Mouse (Mus musculus): ENCODE data around the gene Uba52.
A peak's percentile ranks its signal among the peaks of the same experiment; 100 is the strongest.

The Uba52 gene

GRCm38 (mm10) chr8:70503062-70503750 is 7.4 kb downstream of the Uba52 start:
- peak; percentile 58 to 71 for DNase-seq

GRCm38 (mm10) chr8:70502540-70502939 is 8.1 kb downstream of the Uba52 start:
- DNase-seq, result no peak

- no peak for DNase-seq
These were observed 8.6 kb downstream of the Uba52 start for GRCm38 (mm10) chr8:70501820-70502529.

GRCm38 (mm10) chr8:70500386-70501301 is 10.0 kb downstream of the Uba52 start:
- DNase-seq, result peak in 1 of 2 experiments; percentile 59

GRCm38 (mm10) chr8:70495771-70496062 is 14.9 kb downstream of the Uba52 start:
- no peak for DNase-seq

- no peak for DNase-seq
These were observed 15.4 kb downstream of the Uba52 start for GRCm38 (mm10) chr8:70495001-70495770.

- DNase-seq, result no peak
These were observed 16.1 kb downstream of the Uba52 start for GRCm38 (mm10) chr8:70494416-70494945.

- DNase-seq, result no peak
These were observed 16.7 kb downstream of the Uba52 start for GRCm38 (mm10) chr8:70493692-70494415.

- no peak for DNase-seq
These were observed 17.6 kb downstream of the Uba52 start, which contains the start of gene Crlf1 for GRCm38 (mm10) chr8:70492664-70493640. TSS of gene Crlf1 (plus strand) at chr8:70493158.

GRCm38 (mm10) chr8:70490880-70491495 is 19.6 kb downstream of the Uba52 start:
- no peak for DNase-seq

- peak in 1 of 2 experiments; percentile 57 for DNase-seq
These were observed 20.3 kb downstream of the Uba52 start for GRCm38 (mm10) chr8:70490061-70490879.

- DNase-seq, result no peak
These were observed 21.0 kb downstream of the Uba52 start for GRCm38 (mm10) chr8:70489576-70489975.

GRCm38 (mm10) chr8:70488931-70489470 is 21.6 kb downstream of the Uba52 start:
- no peak for DNase-seq

- peak; percentile 78 to 81 for DNase-seq
These were observed 22.4 kb downstream of the Uba52 start for GRCm38 (mm10) chr8:70487993-70488796.

GRCm38 (mm10) chr8:70486941-70487520 is 23.6 kb downstream of the Uba52 start, which contains the start of gene Tmem59l:
TSS of gene Tmem59l (minus strand) at chr8:70487358.
- DNase-seq, result no peak

- DNase-seq, result no peak
These were observed 24.4 kb downstream of the Uba52 start for GRCm38 (mm10) chr8:70486191-70486681.

- DNase-seq, result peak; percentile 76 to 83
These were observed 27.7 kb downstream of the Uba52 start for GRCm38 (mm10) chr8:70482943-70483342.

Data from lung, adult 18-20 months (tissue).